Comparison of ENCODE assay signal across 8 mouse cellular contexts in the genomic region with DNA sequence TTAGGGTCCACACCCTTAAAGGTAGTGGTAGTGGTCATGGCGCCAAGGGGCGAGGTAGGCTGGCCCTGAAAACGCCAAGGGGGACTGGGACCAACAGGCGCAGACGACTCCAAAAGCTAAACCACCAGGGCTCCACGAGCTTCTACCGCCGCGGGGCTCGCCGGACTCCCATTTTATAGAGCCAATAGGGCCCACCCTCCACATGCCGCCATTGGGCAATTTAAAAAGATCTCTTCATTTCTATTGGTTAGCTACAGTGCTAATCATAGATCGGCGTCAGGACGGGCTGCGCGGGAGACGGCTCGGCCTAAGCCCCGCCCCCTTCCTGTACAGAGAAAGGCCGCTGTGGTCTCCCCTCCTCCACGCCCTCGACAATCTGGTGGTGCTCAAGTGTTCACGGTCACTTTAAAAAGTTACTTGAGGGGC. TPM values are rescaled to one million over a fixed set of nuclear protein-coding genes. Genes with fewer than 3 reads are reported as not detected.
A peak's percentile ranks its signal among the peaks of the same experiment; 100 is the strongest.
DNase-seq lines count a peak whose midpoint lies in the region; ATAC-seq and TF ChIP-seq lines count a peak whose summit lies in the region.

TSS of gene Jpt1 (minus strand) at position 150 of the 426 bp plus-strand sequence.

- peak; percentile 98 for ATAC-seq in embryonic facial prominence, embryonic 14.5 days (ENCODE audit: low read depth)
- ATAC-seq in limb, embryonic 13.5 days (ENCODE audit: low FRiP score, low read depth) = peak; percentile 98
- ATAC-seq in midbrain, embryonic 16.5 days = peak; percentile 95

- H3K4me3 ChIP-seq in embryonic facial prominence, embryonic 14.5 days (ENCODE audit: low read depth, low read length) = peak within 1 kb of the TSS; percentile 85
- H3K4me3 ChIP-seq in heart, adult 2 months = peak within 1 kb of the TSS; percentile 94
- H3K4me3 ChIP-seq in limb, embryonic 13.5 days = peak within 1 kb of the TSS; percentile 100
- peak within 1 kb of the TSS; percentile 97 for H3K4me3 ChIP-seq in midbrain, embryonic 16.5 days (ENCODE audit: low read depth, low read length)

- H3K27me3 ChIP-seq in embryonic facial prominence, embryonic 14.5 days (replicated peaks; ENCODE audit: control insufficient read depth, insufficient read depth, low read length) = no peaks in the 10 kb centered on the region
- H3K27me3 ChIP-seq in heart, adult 2 months (ENCODE audit: control insufficient read depth, insufficient read depth, low read length) = no peaks in the 10 kb centered on the region
- no peaks in the 10 kb centered on the region for H3K27me3 ChIP-seq in limb, embryonic 13.5 days
- no peaks in the 10 kb centered on the region for H3K27me3 ChIP-seq in midbrain, embryonic 16.5 days (ENCODE audit: control insufficient read depth, insufficient read depth, low read depth, low read length)

- no peaks in the 10 kb centered on the region for H3K36me3 ChIP-seq in embryonic facial prominence, embryonic 14.5 days (ENCODE audit: control insufficient read depth, insufficient read depth, low read length)
- no peaks in the 10 kb centered on the region for H3K36me3 ChIP-seq in heart, adult 2 months (ENCODE audit: control insufficient read depth, insufficient read depth, low read length)
- no peaks in the 10 kb centered on the region for H3K36me3 ChIP-seq in limb, embryonic 13.5 days
- no peaks in the 10 kb centered on the region for H3K36me3 ChIP-seq in midbrain, embryonic 16.5 days (ENCODE audit: control insufficient read depth, insufficient read depth, low read length)

- H3K9me3 ChIP-seq in embryonic facial prominence, embryonic 14.5 days (ENCODE audit: control insufficient read depth, low read length) = no peaks in the 10 kb centered on the region
- H3K9me3 ChIP-seq in limb, embryonic 13.5 days = no peaks in the 10 kb centered on the region
- H3K9me3 ChIP-seq in midbrain, embryonic 16.5 days (replicated peaks; ENCODE audit: control insufficient read depth, low read length, poor library complexity, severe bottlenecking) = no peaks in the 10 kb centered on the region

- TF ChIP-seq CTCF in heart, adult 2 months (IDR thresholded peaks at IDR 0.05) = no peak

- H3K27ac ChIP-seq in embryonic facial prominence, embryonic 14.5 days (replicated peaks; ENCODE audit: low read depth, low read length) = peak within 1 kb of the TSS; percentile 75; the same call in 1 of the 2 replicates
- peak within 1 kb of the TSS; percentile 75 for H3K27ac ChIP-seq in heart, adult 2 months
- H3K27ac ChIP-seq in limb, embryonic 13.5 days = peak within 1 kb of the TSS; percentile 82
- peak within 1 kb of the TSS; percentile 94 for H3K27ac ChIP-seq in midbrain, embryonic 16.5 days (ENCODE audit: low read length)

- intact Hi-C loops in heart, adult 2 months (cut with DNase I) = loop anchor here (1.0 kb wide), 1 partner anchor 21 kb away; no protein-coding TSS in a partner anchor

- DNase-seq in 3T3-L1 (ENCODE audit: low read depth, low spot score) = peak; percentile 95
- peak; percentile 86 to 92 for DNase-seq in adrenal gland, postnatal 4 days (ENCODE audit: low spot score in 2 of 2)
- peak; percentile 98 for DNase-seq in embryonic facial prominence, embryonic 14.5 days (ENCODE audit: low spot score)
- DNase-seq in heart, adult 2 months = peak; percentile 96 to 97
- DNase-seq in kidney, adult 8-10 months = peak; percentile 98
- peak; percentile 96 to 99 for DNase-seq in spleen, postnatal 10 days (ENCODE audit: low spot score in 2 of 2)

- peaks cover 27% of the 10 kb centered on the region for H3K4me1 ChIP-seq in embryonic facial prominence, embryonic 14.5 days (ENCODE audit: control insufficient read depth, insufficient read depth, low read length)
- peaks cover 18% of the 10 kb centered on the region for H3K4me1 ChIP-seq in heart, adult 2 months (ENCODE audit: control insufficient read depth, insufficient read depth, low read length)
- H3K4me1 ChIP-seq in limb, embryonic 13.5 days = peaks cover 38% of the 10 kb centered on the region
- peaks cover 21% of the 10 kb centered on the region for H3K4me1 ChIP-seq in midbrain, embryonic 16.5 days (ENCODE audit: control insufficient read depth, insufficient read depth, low read length)

- peak; percentile 100 for TF ChIP-seq POLR2A in heart, adult 2 months (IDR thresholded peaks at IDR 0.05; ENCODE audit: insufficient read depth, low read depth, low read length)

- peak; percentile 52; the same call in 1 of the 2 replicates for TF ChIP-seq EP300 in heart, adult 2 months (IDR thresholded peaks at IDR 0.05; ENCODE audit: insufficient read depth, low read depth, low read length)

- no peaks in the 10 kb centered on the region; the same call in 1 of the 2 replicates for H3K79me2 ChIP-seq in heart, adult 2 months (replicated peaks; ENCODE audit: control insufficient read depth, insufficient read depth, low read length)

- under 1% methylated on average over 18 of the region's 24 CpGs for WGBS in embryonic facial prominence, embryonic 14.5 days
- WGBS in heart, adult 2 months = under 1% methylated on average over 24 of the region's 24 CpGs
- WGBS in limb, embryonic 13.5 days = under 1% methylated on average over 24 of the region's 24 CpGs
- 0% methylated on average over 24 of the region's 24 CpGs for WGBS in midbrain, embryonic 16.5 days

- peak within 1 kb of the TSS; percentile 88 for H3K9ac ChIP-seq in embryonic facial prominence, embryonic 14.5 days (ENCODE audit: low read depth, low read length)
- H3K9ac ChIP-seq in heart, adult 2 months (ENCODE audit: low read depth, low read length) = peak within 1 kb of the TSS; percentile 90
- peak within 1 kb of the TSS; percentile 98 for H3K9ac ChIP-seq in limb, embryonic 13.5 days
- peak within 1 kb of the TSS; percentile 99 for H3K9ac ChIP-seq in midbrain, embryonic 16.5 days (ENCODE audit: low read depth, low read length)

- peak within 1 kb of the TSS; percentile 64 for H3K4me2 ChIP-seq in embryonic facial prominence, embryonic 14.5 days (ENCODE audit: low read depth, low read length)
- peak within 1 kb of the TSS; percentile 89 for H3K4me2 ChIP-seq in limb, embryonic 13.5 days (replicated peaks)
- peak within 1 kb of the TSS; percentile 89 for H3K4me2 ChIP-seq in midbrain, embryonic 16.5 days (ENCODE audit: low read length)

RNA-seq across cellular contexts. Expression of gene Jpt1, which starts in this region (rescaled TPM):
- 100 to 1,000 TPM; 149 to 164 TPM for total RNA-seq in adrenal gland, postnatal 4 days (2021)
- polyA plus RNA-seq in embryonic facial prominence, embryonic 14.5 days (2014; fragmentation: Nextera tagmentation; extraction: Ambion mirVana) = 576 and 619 TPM in 2 replicates
- 100 to 1,000 TPM; 110 TPM for total RNA-seq in heart, adult 2 months (2021)
- 116 and 124 TPM in 2 replicates for polyA plus RNA-seq in heart, adult 2 months (2012; rRNA removed)
- polyA plus RNA-seq in limb, embryonic 13.5 days (2015; fragmentation: Nextera tagmentation; extraction: Ambion mirVana) = 557 and 558 TPM in 2 replicates
- 1,597 and 1,674 TPM in 2 replicates for polyA plus RNA-seq in midbrain, embryonic 16.5 days (2015; fragmentation: Nextera tagmentation; extraction: Ambion mirVana)

Comparison
In these comparisons a context has a peak if more than half of its experiments do, and no peak if none do; other contexts are left out.
1. Peak in every context shown above with its lines: DNase-seq, ATAC-seq, H3K4me3 ChIP-seq and H3K27ac ChIP-seq.